Mouse (Mus musculus) ovary, postnatal 10 days (tissue): ENCODE measurements around the gene Thsd4.
"Not testable (repeated sequence)": the region's sequence is repeated elsewhere in the genome, so short reads cannot be mapped to it uniquely, and the experiment has no call there.

Experiments
- DNase-seq: peaks from one replicate; pipeline ENCODE4 v3.0.0; 2022; ENCODE audit warnings: low spot score

Gene Thsd4

GRCm38 (mm10) chr9:60213111-60213510, 308.7 kb downstream of the Thsd4 start:
- no peak for DNase-seq

- DNase-seq, result no peak
These were observed 313.0 kb downstream of the Thsd4 start for GRCm38 (mm10) chr9:60208843-60209242.

GRCm38 (mm10) chr9:60203141-60203540, 318.7 kb downstream of the Thsd4 start:
- no peak for DNase-seq

GRCm38 (mm10) chr9:60200436-60200835, 321.4 kb downstream of the Thsd4 start:
- no peak for DNase-seq

- no peak for DNase-seq
These were observed 323.2 kb downstream of the Thsd4 start for GRCm38 (mm10) chr9:60198530-60199200.

GRCm38 (mm10) chr9:60195502-60195901, 326.3 kb downstream of the Thsd4 start:
- DNase-seq, result no peak

- DNase-seq, result no peak
These were observed 326.9 kb downstream of the Thsd4 start for GRCm38 (mm10) chr9:60194905-60195304.

- no peak for DNase-seq
These were observed 329.5 kb downstream of the Thsd4 start for GRCm38 (mm10) chr9:60192321-60192720.

- no peak for DNase-seq
These were observed 334.4 kb downstream of the Thsd4 start for GRCm38 (mm10) chr9:60187437-60187836.

GRCm38 (mm10) chr9:60186948-60187347, 334.9 kb downstream of the Thsd4 start:
- DNase-seq, result no peak

- DNase-seq, result no peak
These were observed 337.8 kb downstream of the Thsd4 start for GRCm38 (mm10) chr9:60184083-60184482.

GRCm38 (mm10) chr9:60182371-60182770, 339.5 kb downstream of the Thsd4 start:
- no peak for DNase-seq

GRCm38 (mm10) chr9:60180936-60181335, 340.9 kb downstream of the Thsd4 start:
- no peak for DNase-seq

GRCm38 (mm10) chr9:60180114-60180513, 341.7 kb downstream of the Thsd4 start:
- no peak for DNase-seq

- DNase-seq, result no peak
These were observed 345.5 kb downstream of the Thsd4 start for GRCm38 (mm10) chr9:60176311-60176710.

- not testable (repeated sequence) for DNase-seq
These were observed 349.3 kb downstream of the Thsd4 start for GRCm38 (mm10) chr9:60172459-60173060.

- no peak for DNase-seq
These were observed 354.9 kb downstream of the Thsd4 start for GRCm38 (mm10) chr9:60166990-60167389.

- DNase-seq, result no peak
These were observed 361.0 kb downstream of the Thsd4 start for GRCm38 (mm10) chr9:60160855-60161254.

GRCm38 (mm10) chr9:60160194-60160593, 361.7 kb downstream of the Thsd4 start:
- DNase-seq, result no peak

GRCm38 (mm10) chr9:60152990-60153389, 368.9 kb downstream of the Thsd4 start:
- no peak for DNase-seq

GRCm38 (mm10) chr9:60151897-60152627, 369.8 kb downstream of the Thsd4 start:
- no peak for DNase-seq

GRCm38 (mm10) chr9:60150511-60150910, 371.3 kb downstream of the Thsd4 start:
- DNase-seq, result no peak

- DNase-seq, result no peak
These were observed 372.9 kb downstream of the Thsd4 start for GRCm38 (mm10) chr9:60148988-60149387.
